Mouse (Mus musculus) lung, postnatal 0 days (tissue): ENCODE results near the gene B4galt1.

Source experiments
- CTCF ChIP-seq: IDR thresholded peaks from 2 replicates; pipeline ENCODE4 v1.5.1; 2016; ENCODE audit warnings: antibody characterized with exemption, mild to moderate bottlenecking
- EP300 ChIP-seq: IDR thresholded peaks from 2 replicates; pipeline ENCODE4 v1.6.1; 2016; ENCODE audit warnings: antibody characterized with exemption, mild to moderate bottlenecking, control low read depth

GRCm38 (mm10) chr4:40872129-40872528, 18.3 kb upstream of the B4galt1 start:
- no peak for TF ChIP-seq CTCF
- peak; percentile 27; the same call in 1 of the 2 replicates for TF ChIP-seq EP300
